ENCODE assay signal across 21 mouse cellular contexts in genomic region chr19:3623294-3623693, GRCm38 (mm10). TPM values are rescaled to one million over a fixed set of nuclear protein-coding genes. Genes with fewer than 3 reads are reported as not detected.
DNase-seq lines count a peak whose midpoint lies in the region; TF ChIP-seq lines count a peak whose summit lies in the region.
"Had no signal": no experiment of that assay in that cellular context is flagged by ENCODE, and none has a peak within 500 bp of the region (broad histone marks: within the 10 kb centered on the region; RNA-seq: fewer than 3 reads in every experiment).

No protein-coding gene starts in this region.

- no peak for DNase-seq in layer of hippocampus, adult 2 months (ENCODE audit: low spot score in 2 of 2)
- DNase-seq in layer of hippocampus, postnatal 36 days: no peak
- peak; percentile 32 for DNase-seq in 3T3-L1 (ENCODE audit: low read depth, low spot score)
- peak; percentile 13 for DNase-seq in A20 (ENCODE audit: low read depth, low spot score)
- peak; percentile 45 for DNase-seq in NIH3T3 (ENCODE audit: low read depth)
- DNase-seq in spleen, postnatal 4 days (ENCODE audit: low spot score in 2 of 2): no peak
- DNase-seq in ovary, postnatal 14 days (ENCODE audit: low spot score): no peak
- DNase-seq: layer of hippocampus, adult 9-11 months had no signal

- no peak overlapping the region for H3K4me3 ChIP-seq in layer of hippocampus, adult 2 months
- H3K4me3 ChIP-seq: embryonic facial prominence, embryonic 13.5 days; forebrain, embryonic 10.5 days; gastrocnemius, adult 2 months; heart, embryonic 13.5 days; hindbrain, embryonic 12.5 days; intestine, embryonic 15.5 days; limb, embryonic 12.5 days; liver, embryonic 12.5 days; midbrain, embryonic 10.5 days; midbrain, embryonic 15.5 days; neural tube, embryonic 15.5 days had no signal

- no peak overlapping the region for H3K27ac ChIP-seq in layer of hippocampus, adult 2 months
- H3K27ac ChIP-seq: embryonic facial prominence, embryonic 13.5 days; forebrain, embryonic 10.5 days; heart, embryonic 13.5 days; hindbrain, embryonic 12.5 days; hindbrain, postnatal 0 days; intestine, embryonic 15.5 days; kidney, postnatal 0 days; limb, embryonic 12.5 days; liver, embryonic 12.5 days; midbrain, embryonic 10.5 days; midbrain, embryonic 15.5 days; neural tube, embryonic 15.5 days had no signal

- TF ChIP-seq CTCF in layer of hippocampus, adult 2 months (conservative IDR thresholded peaks at IDR 0.05): 0 out of 2 replicates have a peak, but pooled peaks have one; percentile 24

RNA-seq across cellular contexts. Expression of gene Ppp6r3, which starts 47.7 kb away (rescaled TPM):
- total RNA-seq in layer of hippocampus, adult 2 months (2021): 10 to 100 TPM; 82.7 to 88.5 TPM
- total RNA-seq in layer of hippocampus, postnatal 36 days (2021): 10 to 100 TPM; 82.0 to 89.2 TPM

Comparison
In these comparisons a context has a peak if more than half of its experiments do, and no peak if none do; other contexts are left out.
1. DNase-seq: peak in 3T3-L1 (single experiment), A20 (single experiment) and NIH3T3 (single experiment); none in layer of hippocampus, adult 2 months (0 of 2), layer of hippocampus, postnatal 36 days (0 of 2), spleen, postnatal 4 days (0 of 2) and ovary, postnatal 14 days (single experiment).